Mouse (Mus musculus): ENCODE measurements at regions not wholly inside any gene's neighbourhood (a gene's known extent, or its start where the extent isn't known, plus 50 kb on each side); places are given as distances from the start of the nearest gene placed in this dataset.

DNA sequence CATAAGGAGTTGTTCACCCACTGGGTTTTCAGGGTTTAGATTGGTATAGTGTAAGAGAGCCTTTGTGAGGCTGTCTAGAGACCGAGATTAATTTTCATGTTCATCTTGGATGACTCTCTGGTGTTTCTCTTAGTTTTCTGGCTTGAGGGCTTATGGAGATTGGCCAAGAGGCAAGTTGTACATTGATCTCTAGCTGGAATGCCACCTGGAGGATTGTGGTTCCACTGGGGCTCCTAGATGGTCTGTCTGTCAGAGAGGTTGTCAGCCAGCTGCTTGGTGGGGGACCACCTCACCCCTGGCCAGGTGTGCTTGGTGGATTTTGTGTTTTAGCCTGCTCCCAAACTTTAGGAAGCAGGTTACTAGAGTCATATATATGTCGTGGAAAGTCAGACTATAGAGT is 62.0 kb downstream of the 1700001O22Rik start:
- Histone ChIP-seq H3K27ac (ENCODE audit: control insufficient read depth, low read depth, low read length) (no peak overlapping the region), H3K79me2 (ENCODE audit: control insufficient read depth, insufficient read depth, low read length, poor library complexity) (no peaks in the 10 kb centered on the region), H3K9ac (ENCODE audit: control insufficient read depth, low read depth, low read length, poor library complexity, severe bottlenecking) (no peak overlapping the region), H3K27me3 (ENCODE audit: control insufficient read depth in 1 of 2, insufficient read depth in 2 of 2, low read length in 2 of 2) (peaks cover 12% of the 10 kb centered on the region in 2 experiments), H3K4me3 (ENCODE audit: control insufficient read depth in 1 of 2, insufficient read depth in 1 of 2, low read depth in 2 of 2, low read length in 2 of 2) (no peak overlapping the region), H3K36me3 (ENCODE audit: control insufficient read depth in 1 of 2, insufficient read depth in 2 of 2, low read length in 2 of 2) (no peaks in the 10 kb centered on the region), H3K9me3 (replicated peaks; ENCODE audit: insufficient read depth, low read length) (no peaks in the 10 kb centered on the region), H3K4me1 (ENCODE audit: control insufficient read depth in 1 of 2, insufficient read depth in 2 of 2, low read length in 2 of 2) (no peaks in the 10 kb centered on the region)
- no peak for DNase-seq (ENCODE audit: low read depth, low spot score)
- TF ChIP-seq UBTF (IDR thresholded peaks at IDR 0.05; ENCODE audit: borderline replicate concordance, insufficient read depth, low read depth, low read length) (no peak), NRF1 (IDR thresholded peaks at IDR 0.05; ENCODE audit: insufficient read depth, low read depth, low read length, poor library complexity, severe bottlenecking) (no peak), ZKSCAN1 (IDR thresholded peaks at IDR 0.05; ENCODE audit: low read depth, low read length) (no peak), ZC3H11A (IDR thresholded peaks at IDR 0.05; ENCODE audit: low read depth, low read length) (no peak), MAZ (IDR thresholded peaks at IDR 0.05; ENCODE audit: low read depth, low read length) (no peak)

DNA sequence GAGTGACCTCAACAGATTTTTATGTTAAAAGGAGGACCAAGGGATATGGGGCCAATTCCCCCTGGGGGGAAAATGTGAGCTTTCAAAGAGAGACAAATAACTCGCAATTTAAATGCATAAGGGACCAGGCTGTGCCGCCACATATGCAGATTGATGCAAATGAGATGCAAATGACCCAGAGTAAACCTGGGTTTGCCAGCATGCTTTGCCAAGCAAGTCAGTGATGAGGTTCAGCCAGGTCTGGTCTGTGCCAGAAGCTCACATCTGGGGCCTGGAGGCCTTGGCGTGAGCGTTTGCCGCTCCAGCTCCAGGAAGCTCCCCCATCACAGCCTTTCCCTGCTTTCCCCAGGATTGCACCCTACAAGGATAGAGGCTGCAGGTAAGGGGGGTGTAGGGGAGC is 65.7 kb downstream of the 1700001O22Rik start:
- TF ChIP-seq TAL1 (IDR thresholded peaks at IDR 0.05; ENCODE audit: low read length) (no peak), USF2 (IDR thresholded peaks at IDR 0.05; ENCODE audit: borderline replicate concordance in 1 of 2, insufficient read depth in 1 of 2, low read depth in 1 of 2, low read length in 2 of 2) (no peak), NRF1 (IDR thresholded peaks at IDR 0.05; ENCODE audit: insufficient read depth, low read depth, low read length, poor library complexity, severe bottlenecking) (no peak), UBTF (IDR thresholded peaks at IDR 0.05; ENCODE audit: borderline replicate concordance, insufficient read depth, low read depth, low read length) (no peak), JUND (IDR thresholded peaks at IDR 0.05; ENCODE audit: low read depth, low read length) (no peak), TBP (IDR thresholded peaks at IDR 0.05; ENCODE audit: low read depth, low read length) (no peak), EP300 (IDR thresholded peaks at IDR 0.05; ENCODE audit: low read depth in 1 of 2, low read length in 2 of 2) (no peak), ETS1 (IDR thresholded peaks at IDR 0.05; ENCODE audit: low read depth, low read length) (no peak), SIN3A (IDR thresholded peaks at IDR 0.05; ENCODE audit: low read length) (no peak), POLR2AphosphoS2 (IDR thresholded peaks at IDR 0.05; ENCODE audit: low read length) (no peak), RAD21 (IDR thresholded peaks at IDR 0.05; ENCODE audit: low read depth, low read length) (no peak)
- no peaks in the 10 kb centered on the region for H3K4me1 ChIP-seq (ENCODE audit: control insufficient read depth in 1 of 2, insufficient read depth in 2 of 2, low read length in 2 of 2)
- no peak overlapping the region for H3K4me3 ChIP-seq (ENCODE audit: control insufficient read depth in 1 of 2, insufficient read depth in 1 of 2, low read depth in 2 of 2, low read length in 2 of 2)
- no peak overlapping the region for H3K27ac ChIP-seq (ENCODE audit: control insufficient read depth, low read depth, low read length)
- H3K27me3 ChIP-seq (ENCODE audit: control insufficient read depth in 1 of 2, insufficient read depth in 2 of 2, low read length in 2 of 2) = peaks cover 12% of the 10 kb centered on the region in 2 experiments
- no peaks in the 10 kb centered on the region for H3K36me3 ChIP-seq (ENCODE audit: control insufficient read depth in 1 of 2, insufficient read depth in 2 of 2, low read length in 2 of 2)
- H3K9ac ChIP-seq (ENCODE audit: control insufficient read depth, low read depth, low read length, poor library complexity, severe bottlenecking) = no peak overlapping the region
- H3K79me2 ChIP-seq (ENCODE audit: control insufficient read depth, insufficient read depth, low read length, poor library complexity) = no peaks in the 10 kb centered on the region
- no peaks in the 10 kb centered on the region for H3K9me3 ChIP-seq (replicated peaks; ENCODE audit: insufficient read depth, low read length)
- DNase-seq (ENCODE audit: low read depth, low spot score) = no peak

DNA sequence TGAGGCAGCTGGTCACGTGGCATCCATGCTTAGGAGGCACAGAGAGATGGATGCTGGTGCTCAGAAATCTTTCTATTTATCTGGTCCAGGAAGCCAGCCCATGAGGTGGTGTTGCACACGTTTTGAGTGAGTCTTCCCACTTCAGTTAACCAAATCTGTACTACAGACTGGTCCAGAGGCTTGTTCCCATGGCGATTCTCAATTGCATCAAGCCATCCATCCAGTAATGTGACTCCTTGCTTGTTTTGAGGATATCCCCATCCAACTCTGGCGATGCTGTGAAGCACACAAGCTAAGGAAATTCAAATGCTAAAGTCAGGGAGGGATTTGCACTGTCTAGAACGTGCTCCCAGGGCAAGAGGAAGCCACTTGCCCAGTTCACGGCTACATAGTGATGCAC is 66.8 kb downstream of the 1700001O22Rik start:
- TF ChIP-seq ETS1 (IDR thresholded peaks at IDR 0.05; ENCODE audit: low read depth, low read length) (no peak), USF2 (IDR thresholded peaks at IDR 0.05; ENCODE audit: borderline replicate concordance in 1 of 2, insufficient read depth in 1 of 2, low read depth in 1 of 2, low read length in 2 of 2) (no peak), EP300 (IDR thresholded peaks at IDR 0.05; ENCODE audit: low read depth in 1 of 2, low read length in 2 of 2) (no peak), GABPA (IDR thresholded peaks at IDR 0.05; ENCODE audit: low read depth, low read length) (no peak), ZKSCAN1 (IDR thresholded peaks at IDR 0.05; ENCODE audit: low read depth, low read length) (no peak), MXI1 (IDR thresholded peaks at IDR 0.05; ENCODE audit: low read depth, low read length) (no peak), E2F4 (IDR thresholded peaks at IDR 0.05; ENCODE audit: borderline replicate concordance, low read depth, low read length) (no peak), RAD21 (IDR thresholded peaks at IDR 0.05; ENCODE audit: low read depth, low read length) (no peak), MEF2A (IDR thresholded peaks at IDR 0.05; ENCODE audit: extremely low read depth, insufficient replicate concordance, low read depth, low read length, poor library complexity, severe bottlenecking) (no peak), ZNF384 (IDR thresholded peaks at IDR 0.05; ENCODE audit: low read depth, low read length) (no peak), ZMIZ1 (IDR thresholded peaks at IDR 0.05; ENCODE audit: low read depth, low read length) (no peak), UBTF (IDR thresholded peaks at IDR 0.05; ENCODE audit: borderline replicate concordance, insufficient read depth, low read depth, low read length) (no peak), CHD2 (IDR thresholded peaks at IDR 0.05; ENCODE audit: low read length) (no peak)
- H3K4me1 ChIP-seq (ENCODE audit: control insufficient read depth in 1 of 2, insufficient read depth in 2 of 2, low read length in 2 of 2) = no peaks in the 10 kb centered on the region
- no peak overlapping the region for H3K4me3 ChIP-seq (ENCODE audit: control insufficient read depth in 1 of 2, insufficient read depth in 1 of 2, low read depth in 2 of 2, low read length in 2 of 2)
- no peak for DNase-seq (ENCODE audit: low read depth, low spot score)
- no peaks in the 10 kb centered on the region for H3K9me3 ChIP-seq (replicated peaks; ENCODE audit: insufficient read depth, low read length)
- H3K36me3 ChIP-seq (ENCODE audit: control insufficient read depth in 1 of 2, insufficient read depth in 2 of 2, low read length in 2 of 2) = no peaks in the 10 kb centered on the region
- H3K27ac ChIP-seq (ENCODE audit: control insufficient read depth, low read depth, low read length) = no peak overlapping the region
- H3K27me3 ChIP-seq (ENCODE audit: control insufficient read depth in 1 of 2, insufficient read depth in 2 of 2, low read length in 2 of 2) = peaks cover 8 to 12% of the 10 kb centered on the region in 2 experiments
- no peaks in the 10 kb centered on the region for H3K79me2 ChIP-seq (ENCODE audit: control insufficient read depth, insufficient read depth, low read length, poor library complexity)
- no peak overlapping the region for H3K9ac ChIP-seq (ENCODE audit: control insufficient read depth, low read depth, low read length, poor library complexity, severe bottlenecking)
